Mouse (Mus musculus) thymus, postnatal 14 days (tissue): ENCODE results near the gene Zfp768.
"Not testable (repeated sequence)": the region's sequence is repeated elsewhere in the genome, so short reads cannot be mapped to it uniquely, and the experiment has no call there.

Experiments used
- DNase-seq: peaks from one replicate; pipeline ENCODE4 v3.0.0; 2021

The Zfp768 gene

GRCm38 (mm10) chr7:127355796-127356195 is 10.4 kb upstream of the Zfp768 start:
- no peak for DNase-seq

DNA sequence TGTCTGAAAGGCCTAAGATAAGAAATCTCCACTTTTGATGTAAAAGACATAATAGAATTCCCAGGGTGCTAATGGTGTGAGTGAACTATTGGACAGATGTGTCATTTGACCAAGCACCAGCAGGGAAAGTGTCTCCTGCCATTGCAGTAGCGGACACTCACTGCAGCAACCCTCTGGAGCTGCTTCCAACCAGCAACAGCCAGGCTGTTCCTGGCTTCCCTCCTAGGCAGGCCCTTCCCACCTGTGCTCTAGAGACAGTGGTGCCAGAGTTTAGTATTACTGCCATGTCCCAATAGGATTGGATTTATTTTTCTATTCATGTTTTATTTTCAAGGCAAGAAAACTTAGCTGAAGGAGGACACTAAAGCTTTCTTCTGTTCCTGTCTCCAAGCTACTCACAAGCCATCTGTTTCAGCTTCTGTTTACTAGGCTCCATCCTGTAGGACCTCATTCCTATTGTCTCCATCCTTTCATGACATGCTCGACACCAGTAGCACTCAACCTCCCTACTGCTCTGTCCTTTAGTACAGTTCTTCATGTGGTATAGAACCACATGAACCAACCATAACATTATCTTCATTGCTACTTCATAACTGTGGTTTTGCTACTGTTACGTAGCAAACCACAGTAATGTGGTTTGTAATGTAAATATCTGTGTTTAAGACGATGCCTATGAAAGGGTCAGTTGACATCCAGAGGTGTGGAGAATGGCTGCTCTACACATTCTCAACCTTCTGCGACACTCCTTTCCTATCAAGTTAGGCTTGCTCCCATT is 6.0 kb upstream of the Zfp768 start:
- no peak for DNase-seq

GRCm38 (mm10) chr7:127346676-127347075 is 1.3 kb upstream of the Zfp768 start:
- no peak for DNase-seq

- peak; percentile 19 for DNase-seq
These were observed 297 bp downstream of the Zfp768 start for GRCm38 (mm10) chr7:127345092-127345491.

DNA sequence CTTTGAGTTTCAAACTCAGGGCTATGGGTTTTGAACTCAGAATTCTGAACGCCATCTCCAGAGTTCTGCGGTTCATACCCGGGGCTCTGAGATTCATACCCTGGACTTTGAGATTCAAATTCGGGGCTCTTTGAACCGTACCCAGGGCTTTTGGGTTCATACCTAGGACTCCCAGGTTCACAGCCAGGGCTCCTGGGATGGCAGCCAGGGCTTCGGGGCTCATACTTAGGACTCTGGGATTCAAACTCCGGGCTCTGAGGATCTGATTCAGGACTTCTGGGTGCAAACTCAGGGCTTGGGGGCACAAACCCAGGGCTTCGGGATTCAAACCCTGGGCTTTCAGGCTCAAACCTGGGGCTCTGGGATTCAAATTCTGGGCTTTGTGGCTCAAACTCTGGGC is 1.0 kb downstream of the Zfp768 start:
- no peak for DNase-seq

- DNase-seq: no peak
These were observed 1.9 kb downstream of the Zfp768 start for GRCm38 (mm10) chr7:127343351-127344019.

- DNase-seq: no peak
These were observed 2.5 kb downstream of the Zfp768 start for GRCm38 (mm10) chr7:127342888-127343287.

- peak; percentile 64 for DNase-seq
These were observed 3.1 kb downstream of the Zfp768 start for GRCm38 (mm10) chr7:127342332-127342731.

- not testable (repeated sequence) for DNase-seq
These were observed 3.5 kb downstream of the Zfp768 start for GRCm38 (mm10) chr7:127341861-127342260.

- DNase-seq: no peak
These were observed 4.0 kb downstream of the Zfp768 start for GRCm38 (mm10) chr7:127341356-127341755.

DNA sequence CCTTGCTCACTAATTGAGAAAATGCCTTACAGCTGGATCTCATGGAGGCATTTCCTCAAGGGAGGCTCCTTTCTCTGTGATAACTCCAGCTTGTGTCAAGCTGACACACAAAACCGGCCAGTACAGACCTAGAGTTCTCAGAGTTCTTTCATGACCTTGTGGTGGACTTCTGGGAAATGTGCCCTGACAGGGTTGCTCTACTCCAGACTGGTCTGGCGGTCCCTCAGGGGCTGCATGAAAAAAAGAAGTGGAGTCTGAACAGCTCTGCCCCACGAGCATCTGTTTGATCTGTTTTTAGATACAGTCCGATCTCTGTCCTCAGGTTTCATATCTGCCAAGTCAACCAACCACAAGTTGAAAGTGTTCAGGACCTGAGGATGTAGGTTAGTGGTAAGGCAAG is 7.8 kb downstream of the Zfp768 start:
- DNase-seq: no peak

- DNase-seq: no peak
These were observed 9.8 kb downstream of the Zfp768 start for GRCm38 (mm10) chr7:127335604-127336003.

DNA sequence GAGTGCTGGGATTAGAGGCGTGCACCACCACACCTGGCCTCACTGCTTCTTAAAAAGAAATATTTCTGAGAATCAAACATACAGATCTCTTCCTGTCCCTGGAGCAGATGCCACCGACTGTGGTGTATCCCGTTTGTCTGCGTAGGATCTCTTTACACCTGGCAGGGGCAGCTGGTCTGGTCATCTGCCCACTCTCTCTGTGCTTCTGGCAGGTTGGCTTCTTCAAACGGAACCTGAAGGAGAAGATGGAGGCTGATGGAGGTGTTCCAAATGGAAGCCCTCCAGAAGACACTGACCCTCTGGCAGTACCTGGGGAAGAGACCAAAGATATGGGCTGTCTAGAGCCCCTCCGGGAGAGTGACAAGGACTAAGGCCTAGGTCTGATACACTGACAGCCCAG is 12.1 kb downstream of the Zfp768 start:
- DNase-seq: no peak

DNA sequence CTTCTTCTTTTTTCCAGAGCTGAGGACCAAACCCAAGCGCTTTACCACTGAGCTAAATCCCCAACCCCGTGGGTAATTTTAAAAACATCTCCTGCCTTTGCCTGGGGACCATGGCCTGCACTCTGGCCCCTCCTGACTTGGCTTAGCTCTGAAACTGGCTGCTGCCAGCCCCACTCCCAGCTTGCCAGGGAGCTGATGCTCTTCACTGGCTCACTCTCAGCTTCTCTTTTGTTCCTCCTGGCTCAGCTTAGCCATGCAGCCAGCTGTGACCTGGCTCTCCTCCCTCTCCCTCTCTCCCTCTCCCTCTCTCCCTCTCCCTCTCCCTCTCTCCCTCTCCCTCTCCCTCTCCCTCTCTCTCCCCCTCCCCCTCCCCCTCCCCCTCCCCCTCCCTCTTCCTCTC is 18.7 kb downstream of the Zfp768 start:
- no peak for DNase-seq

DNA sequence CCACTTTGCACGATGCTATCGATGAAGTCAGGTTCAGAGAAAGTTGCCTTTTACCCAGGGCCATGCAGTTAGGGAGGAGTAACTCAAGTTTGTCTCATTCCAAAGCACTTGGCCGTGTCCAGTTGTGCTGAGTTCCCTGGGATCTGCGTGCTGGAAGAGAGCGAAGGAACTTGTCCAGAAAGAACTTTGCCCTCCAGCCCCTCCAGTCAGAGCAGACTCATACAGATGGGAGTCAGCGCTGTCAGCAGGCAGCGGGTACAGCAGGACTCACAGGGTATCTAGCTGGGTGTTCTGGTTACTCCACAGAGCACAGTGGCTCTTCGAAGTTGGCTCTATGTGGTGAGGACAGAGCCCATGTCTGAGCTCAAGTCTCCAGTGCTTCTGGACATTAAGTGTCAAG is 19.8 kb downstream of the Zfp768 start:
- DNase-seq: no peak

- no peak for DNase-seq
These were observed 20.4 kb downstream of the Zfp768 start for GRCm38 (mm10) chr7:127324944-127325343.

GRCm38 (mm10) chr7:127322085-127322484 is 23.3 kb downstream of the Zfp768 start:
- peak; percentile 13 for DNase-seq

- no peak for DNase-seq
These were observed 24.3 kb downstream of the Zfp768 start for GRCm38 (mm10) chr7:127321106-127321505.

GRCm38 (mm10) chr7:127313912-127314311 is 31.5 kb downstream of the Zfp768 start:
- no peak for DNase-seq

DNA sequence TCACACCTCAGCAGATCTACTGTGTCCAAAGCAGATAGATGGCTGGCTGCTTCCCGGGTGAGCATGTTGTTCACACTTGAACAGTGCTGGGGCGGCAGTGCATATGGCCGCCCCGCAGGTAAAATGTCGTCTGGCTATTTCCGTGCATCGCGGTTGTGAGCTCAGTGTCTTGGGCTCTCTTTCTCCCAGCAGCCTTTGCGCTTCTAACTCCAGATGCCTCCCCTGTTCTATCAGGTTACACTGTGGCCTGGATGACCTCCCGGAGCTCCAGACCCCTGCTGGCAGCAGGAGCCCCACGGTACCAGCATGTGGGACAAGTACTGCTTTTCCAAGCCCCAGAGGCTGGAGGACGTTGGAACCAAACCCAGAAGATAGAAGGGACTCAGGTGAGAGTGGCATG is 35.4 kb downstream of the Zfp768 start:
- no peak for DNase-seq

GRCm38 (mm10) chr7:127308887-127309286 is 36.5 kb downstream of the Zfp768 start:
- DNase-seq: peak; percentile 71

- DNase-seq: peak; percentile 41
These were observed 37.0 kb downstream of the Zfp768 start for GRCm38 (mm10) chr7:127308431-127308830.

GRCm38 (mm10) chr7:127297586-127298193 is 47.7 kb downstream of the Zfp768 start:
- DNase-seq: peak; percentile 36
